Mouse (Mus musculus) heart, postnatal 14 days (tissue): ENCODE measurements around the gene Gm20661. TPM values are rescaled to one million over a fixed set of nuclear protein-coding genes. Genes with fewer than 3 reads are reported as not detected.

Experiments used
- DNase-seq, 2 experiments: peaks; one replicate each; pipeline ENCODE4 v3.0.0; 2021 to 2022
- intact Hi-C: fragments of 180-260 bp; cut with DNase I; formaldehyde crosslinking; loops from one replicate; pipeline ENCODE4 v1.15.1; 2025
- total RNA-seq, 2 experiments: library from RNA; stranded (reverse); gene quantifications; 2 replicates each; pipeline ENCODE4 v1.2.3; 2021

Gm20661 gene
- total RNA-seq, 2 experiments from 2014 or later = 0.61 to 0.65 TPM

- DNase-seq = no peak
- intact Hi-C loops = no loop called here
Measured at GRCm38 (mm10) chr9:107964681-107965080, 18.2 kb upstream of the Gm20661 start.

DNA sequence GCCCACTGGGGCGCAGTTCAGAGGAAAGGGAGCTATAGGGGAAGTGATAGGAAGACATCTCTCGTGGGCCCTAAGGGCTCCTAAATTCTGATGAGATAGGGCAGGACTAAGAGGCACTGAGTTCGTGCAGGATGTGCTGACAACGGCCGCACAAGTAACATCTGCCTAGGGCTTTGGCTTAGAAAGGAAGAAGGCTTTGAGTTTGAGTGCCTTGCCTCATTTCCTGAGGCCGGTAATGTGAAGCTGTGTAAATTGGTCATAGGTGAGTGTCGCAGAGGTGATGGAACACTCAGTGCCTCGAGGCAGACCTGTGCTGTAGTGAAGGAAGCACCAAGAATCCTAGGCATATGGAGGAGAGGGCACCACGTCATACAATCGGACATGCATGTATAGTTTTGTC lies 16.2 kb upstream of the Gm20661 start:
- intact Hi-C loops = no loop called here
- DNase-seq = no peak

DNA sequence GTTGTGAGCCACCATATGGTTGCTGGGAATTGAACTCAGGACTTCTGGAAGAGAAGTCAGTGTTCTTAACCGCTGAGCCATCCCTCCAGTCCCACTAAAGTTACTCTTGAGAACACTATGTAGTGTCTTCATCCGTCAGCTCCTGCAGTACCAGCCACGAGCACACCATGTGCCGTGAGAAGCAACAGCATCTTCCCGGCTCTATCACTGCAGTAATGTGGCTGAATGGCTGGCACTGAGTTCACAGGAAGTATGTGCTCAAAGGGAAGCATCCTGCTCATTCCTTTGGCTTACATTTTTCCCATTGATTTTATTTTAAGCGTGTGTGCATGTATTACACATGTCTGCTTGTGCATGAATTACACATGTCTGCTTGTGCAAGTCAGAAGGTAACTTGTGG lies 15.4 kb upstream of the Gm20661 start:
- DNase-seq = no peak
- intact Hi-C loops = no loop called here

DNA sequence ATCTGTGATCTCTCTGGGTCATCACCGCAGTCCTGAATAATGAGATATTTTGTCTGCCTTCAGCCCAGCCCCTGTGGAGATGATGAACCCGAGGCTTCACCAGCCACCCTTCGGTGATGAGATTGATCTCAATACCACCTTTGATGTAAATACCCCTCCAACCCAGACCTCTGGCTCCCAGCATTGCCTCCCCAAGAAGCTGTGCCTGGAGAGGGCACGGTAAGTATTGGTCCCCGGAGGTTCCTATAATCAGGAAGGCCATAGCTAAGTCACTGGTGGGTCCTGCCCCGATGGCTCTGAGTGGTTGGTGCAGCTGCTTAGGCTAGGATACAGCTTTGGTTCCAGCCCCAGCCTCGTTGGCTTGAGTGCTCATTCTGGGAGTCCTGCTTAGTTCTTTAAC lies 14.3 kb upstream of the Gm20661 start:
- intact Hi-C loops = no loop called here
- DNase-seq = no peak

DNA sequence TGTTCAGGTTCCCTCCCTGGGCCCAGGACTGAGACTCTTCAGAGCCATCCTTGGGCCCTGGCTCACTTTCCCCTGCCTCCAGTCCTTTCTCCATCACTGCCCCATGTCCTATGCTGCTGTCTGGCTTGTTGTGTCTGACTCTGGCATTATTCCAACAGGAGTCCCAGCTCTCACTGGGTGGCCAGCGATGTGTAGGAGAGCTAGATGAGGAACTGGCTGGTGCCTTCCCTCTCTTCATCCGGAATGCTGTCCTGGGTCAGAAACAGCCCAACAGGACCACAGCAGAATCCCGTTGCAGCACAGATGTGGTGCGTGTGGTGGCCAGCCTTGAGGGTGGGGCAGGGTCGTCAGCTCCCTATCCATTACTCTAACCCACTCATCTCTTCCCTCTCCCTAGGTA lies 12.5 kb upstream of the Gm20661 start:
- no peak for DNase-seq
- intact Hi-C loops = no loop called here

DNA sequence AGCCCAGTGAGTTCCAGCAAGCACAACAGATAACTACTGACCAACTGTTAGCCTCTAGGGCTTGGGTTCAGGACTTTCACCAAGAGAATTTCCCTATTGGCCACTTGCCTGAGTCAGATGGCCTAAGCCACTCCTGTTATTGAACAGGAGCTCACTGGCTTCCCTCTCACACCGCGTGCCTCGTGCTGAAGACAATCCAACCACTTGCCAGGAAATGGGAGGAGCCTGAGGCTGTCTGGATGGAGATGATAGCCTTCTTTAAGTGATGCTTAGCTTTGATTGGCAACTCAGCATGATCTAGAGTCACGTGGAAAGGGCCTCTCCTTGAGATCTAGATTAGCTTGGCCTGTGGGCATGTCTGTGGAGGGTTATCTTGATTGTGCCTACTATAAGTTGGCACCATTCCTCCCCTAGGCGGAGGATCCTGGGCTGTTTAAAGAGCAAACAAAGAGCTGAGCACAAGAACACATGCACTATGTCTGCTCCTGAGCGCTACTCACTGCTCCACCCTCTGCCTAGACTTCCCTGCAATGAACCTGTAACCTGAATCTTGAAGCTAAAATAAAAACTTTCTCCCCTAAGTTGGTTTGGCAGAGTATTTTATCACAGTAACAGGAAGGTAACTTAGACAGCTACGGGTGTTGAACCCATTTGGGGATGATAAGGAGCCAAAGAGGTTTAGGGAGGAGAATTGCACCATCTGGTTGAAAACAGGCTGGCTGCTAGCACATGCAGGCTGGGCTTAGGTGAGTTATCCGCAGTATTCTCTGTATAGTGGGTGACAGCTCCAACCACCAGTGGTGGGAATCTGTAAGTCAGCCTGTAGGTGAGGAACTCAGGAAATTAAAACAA lies 10.9 kb upstream of the Gm20661 start:
- intact Hi-C loops = no loop called here
- peak in 1 of 2 experiments; percentile 40 for DNase-seq

GRCm38 (mm10) chr9:107974491-107975171 lies 8.2 kb upstream of the Gm20661 start:
- DNase-seq = no peak
- intact Hi-C loops = no loop called here

DNA sequence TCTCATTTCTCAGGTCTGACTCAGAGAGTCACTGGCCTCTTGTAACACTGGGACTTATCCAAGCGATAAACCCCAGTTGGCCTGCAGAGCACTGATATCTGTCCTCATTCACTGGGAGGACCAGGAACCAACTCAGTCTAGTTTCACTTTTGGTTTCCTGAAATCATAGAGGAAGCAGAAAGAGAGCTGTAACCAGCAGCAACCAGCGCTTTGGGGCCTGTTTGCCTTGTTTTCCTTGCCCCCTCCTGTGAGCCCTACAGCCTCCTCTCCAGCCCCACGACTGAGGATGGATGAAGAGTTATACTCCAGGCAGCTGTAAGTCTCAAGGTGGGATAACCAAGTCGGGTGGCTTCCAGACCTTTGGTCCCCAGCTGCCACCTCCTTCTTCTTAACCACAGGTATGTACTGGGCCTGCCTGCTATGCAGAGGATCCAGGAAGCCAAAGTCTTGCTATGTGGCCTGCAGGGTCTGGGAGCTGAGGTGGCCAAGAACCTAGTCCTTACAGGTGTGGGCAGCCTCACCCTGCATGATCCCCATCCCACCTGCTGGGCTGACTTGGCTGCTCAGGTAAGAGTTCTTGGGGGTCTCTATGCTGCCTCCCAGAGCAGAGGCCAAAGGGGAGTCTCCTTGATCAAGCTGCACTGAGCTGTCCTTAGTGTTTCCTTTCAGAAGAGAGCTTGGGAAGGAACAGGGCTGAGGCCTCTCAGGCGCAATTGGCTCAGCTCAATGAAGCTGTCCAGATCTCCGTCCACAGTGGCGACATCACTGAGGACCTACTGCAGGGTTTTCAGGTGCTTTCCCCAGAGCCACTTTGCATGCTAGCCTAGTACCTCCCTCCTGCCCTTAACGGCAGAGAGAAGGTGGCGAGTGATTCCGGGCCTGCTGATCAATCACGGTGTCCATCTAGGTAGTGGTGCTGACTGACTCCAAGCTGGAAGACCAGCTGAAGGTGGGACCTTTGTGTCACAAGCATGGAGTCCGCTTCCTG lies 7.2 kb upstream of the Gm20661 start, which contains the start of gene Uba7:
TSS of gene Uba7 (plus strand) at position 107 of the 988 bp plus-strand sequence.
- intact Hi-C loops = no loop called here
- peak in 1 of 2 experiments; percentile 43 for DNase-seq

DNA sequence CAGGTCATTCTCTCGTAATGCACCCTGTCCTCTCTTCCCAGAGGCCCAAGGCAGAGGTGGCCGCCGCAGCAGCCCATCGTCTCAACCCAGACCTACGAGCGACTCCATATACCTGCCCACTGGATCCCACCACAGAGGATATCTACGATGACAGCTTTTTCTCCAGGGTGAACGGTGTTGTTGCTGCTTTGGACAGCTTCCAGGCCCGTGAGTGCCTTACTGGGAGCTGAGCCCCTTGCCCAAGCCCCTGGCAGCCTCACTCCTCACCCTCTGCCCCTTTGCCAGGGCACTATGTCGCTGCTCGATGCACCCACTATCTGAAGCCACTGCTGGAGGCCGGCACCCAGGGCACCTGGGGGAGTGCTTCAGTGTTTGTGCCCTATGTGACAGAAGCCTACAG lies 4.0 kb upstream of the Gm20661 start:
- intact Hi-C loops = no loop called here
- no peak for DNase-seq

DNA sequence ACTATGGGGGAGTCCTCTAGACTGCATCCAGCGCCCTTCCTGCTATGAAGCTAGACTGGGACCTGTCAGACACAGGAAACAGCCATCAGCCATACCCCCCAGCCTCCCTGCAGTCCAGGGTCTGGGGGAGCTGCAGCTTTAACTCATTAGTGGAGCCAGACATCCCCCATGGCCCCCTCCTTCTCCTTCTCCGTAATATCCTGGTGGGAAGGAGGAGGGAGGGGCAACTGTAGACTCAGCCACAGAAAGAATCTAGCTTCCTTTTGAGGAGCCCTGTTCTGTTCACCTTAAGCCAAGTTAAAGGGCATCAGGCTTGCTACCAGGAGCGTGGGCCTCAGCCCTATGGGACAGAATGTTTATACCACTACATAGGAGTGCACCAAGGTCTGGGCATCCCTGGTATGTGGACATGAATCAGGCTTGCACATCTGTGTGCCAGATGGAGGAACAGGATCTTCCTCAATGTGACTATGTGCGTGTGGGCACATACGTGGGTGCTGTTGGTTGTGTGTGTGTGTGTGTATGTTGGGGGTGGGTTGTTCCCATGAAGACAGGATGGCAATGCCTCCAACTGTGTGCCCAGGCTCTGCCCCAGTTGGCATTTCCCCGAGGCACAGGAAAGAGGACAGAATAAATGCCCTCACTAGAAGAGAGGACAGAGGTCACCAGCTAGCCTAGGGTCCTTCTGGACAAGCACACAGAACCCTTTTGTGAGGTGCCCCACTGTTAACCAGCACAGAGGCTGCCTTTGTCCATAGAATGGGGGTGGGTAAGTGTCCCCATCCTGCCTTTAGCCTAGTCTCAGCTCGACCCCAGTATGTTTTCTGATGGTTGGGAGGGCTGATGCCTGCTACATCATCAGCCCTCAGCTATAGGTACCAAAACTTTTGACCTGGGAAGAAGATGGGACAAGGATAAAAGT lies 913 bp upstream of the Gm20661 start:
- intact Hi-C loops = no loop called here
- DNase-seq = peak in 1 of 2 experiments; percentile 47

GRCm38 (mm10) chr9:107983421-107983890 lies 598 bp downstream of the Gm20661 start:
- DNase-seq = peak; percentile 87 to 89
- intact Hi-C loops = no loop called here

- intact Hi-C loops = no loop called here
- DNase-seq = peak in 1 of 2 experiments; percentile 33
Measured at GRCm38 (mm10) chr9:107984052-107984753, 1.3 kb downstream of the Gm20661 start.

GRCm38 (mm10) chr9:107984754-107985055 lies 1.8 kb downstream of the Gm20661 start:
- intact Hi-C loops = no loop called here
- no peak for DNase-seq

DNA sequence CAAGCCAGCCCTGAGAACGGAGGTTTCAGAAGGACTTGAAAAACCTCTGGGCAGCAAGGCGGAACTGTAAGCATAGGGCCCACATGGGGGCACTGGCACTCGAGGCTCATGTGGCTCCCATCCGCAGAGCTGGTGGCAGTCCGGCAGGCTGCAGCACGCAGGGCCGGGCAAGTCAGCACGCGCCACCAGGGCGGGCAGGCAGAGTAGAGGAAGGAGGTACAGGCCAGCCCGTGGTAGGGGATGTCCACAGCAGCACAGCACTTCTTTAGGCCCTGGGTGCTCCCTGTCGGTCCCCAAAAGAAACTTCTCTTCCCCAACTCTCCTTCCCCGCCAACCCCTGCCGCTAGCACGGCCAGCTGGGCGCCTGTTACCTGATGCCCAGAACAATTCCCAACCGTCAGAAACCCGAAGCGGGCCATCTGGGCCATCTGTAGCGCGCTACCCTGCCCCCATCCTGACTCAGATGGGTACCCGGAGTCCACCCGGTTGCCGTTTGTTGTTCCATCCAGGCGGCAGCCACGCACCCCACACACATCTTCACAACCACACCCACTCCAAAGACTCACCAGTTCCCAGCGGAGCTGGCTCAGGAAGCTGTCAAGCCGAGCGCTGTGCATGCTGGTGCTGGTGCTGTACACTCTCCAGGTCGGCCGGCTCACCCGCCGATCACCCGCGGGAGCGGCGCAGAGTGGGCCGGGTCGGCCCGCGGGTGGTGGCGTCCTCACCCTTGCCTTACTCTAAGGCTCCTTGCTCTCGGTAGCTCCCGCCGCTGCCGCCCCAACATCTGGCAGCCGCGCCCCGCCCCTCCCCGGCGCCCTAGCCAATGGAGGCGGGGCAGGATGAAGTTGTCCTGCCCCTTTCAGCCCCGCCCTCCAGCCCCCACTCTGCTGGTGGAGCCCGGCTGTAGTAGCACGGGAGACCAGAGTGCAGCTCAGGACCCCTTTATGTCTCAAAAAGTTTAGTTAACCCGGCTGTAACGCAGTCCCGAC lies 2.6 kb downstream of the Gm20661 start, which contains the start of gene Inka1:
TSS of gene Inka1 (minus strand) at position 749 of the 989 bp plus-strand sequence.
- intact Hi-C loops = loop anchor here (1.0 kb wide), 1 partner anchor 22 kb away; no protein-coding TSS in a partner anchor
- peak; percentile 94 to 96 for DNase-seq

DNA sequence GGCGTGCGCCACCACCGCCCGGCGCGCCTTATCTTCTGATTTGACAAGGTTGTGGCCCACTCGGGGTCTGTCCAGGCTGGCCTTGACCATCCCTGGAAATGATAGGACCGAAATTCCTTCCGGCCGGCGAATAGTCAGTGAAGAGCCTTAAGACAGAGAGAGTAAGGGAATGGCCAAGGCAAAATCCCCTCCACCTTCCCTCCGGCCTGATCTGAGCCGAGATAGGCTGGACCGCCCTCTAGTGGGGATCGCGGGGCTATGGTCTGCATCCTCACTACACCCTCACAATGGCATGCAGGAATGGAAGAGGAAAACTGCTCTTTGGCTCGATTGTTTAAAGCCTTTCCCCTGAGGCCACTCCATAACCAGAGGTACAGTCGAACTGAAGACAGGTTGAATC lies 3.5 kb downstream of the Gm20661 start:
- intact Hi-C loops = loop anchor here (1.0 kb wide), 1 partner anchor 23 kb away; no protein-coding TSS in a partner anchor
- peak; percentile 85 to 87 for DNase-seq

GRCm38 (mm10) chr9:107987950-107988349 lies 5.1 kb downstream of the Gm20661 start:
- intact Hi-C loops = no loop called here
- DNase-seq = no peak

- intact Hi-C loops = no loop called here
- no peak for DNase-seq
Measured at GRCm38 (mm10) chr9:107992197-107992596, 9.3 kb downstream of the Gm20661 start, which contains the start of gene Cdhr4. Cdhr4 (plus strand) TSS chr9:107992497.
